Mouse (Mus musculus): ENCODE results near the gene Sptan1. TPM values are rescaled to one million over a fixed set of nuclear protein-coding genes. Genes with fewer than 3 reads are reported as not detected.

Gene Sptan1
- polyA plus RNA-seq, 1 experiment from 2014 or later: 84.2 TPM

DNA sequence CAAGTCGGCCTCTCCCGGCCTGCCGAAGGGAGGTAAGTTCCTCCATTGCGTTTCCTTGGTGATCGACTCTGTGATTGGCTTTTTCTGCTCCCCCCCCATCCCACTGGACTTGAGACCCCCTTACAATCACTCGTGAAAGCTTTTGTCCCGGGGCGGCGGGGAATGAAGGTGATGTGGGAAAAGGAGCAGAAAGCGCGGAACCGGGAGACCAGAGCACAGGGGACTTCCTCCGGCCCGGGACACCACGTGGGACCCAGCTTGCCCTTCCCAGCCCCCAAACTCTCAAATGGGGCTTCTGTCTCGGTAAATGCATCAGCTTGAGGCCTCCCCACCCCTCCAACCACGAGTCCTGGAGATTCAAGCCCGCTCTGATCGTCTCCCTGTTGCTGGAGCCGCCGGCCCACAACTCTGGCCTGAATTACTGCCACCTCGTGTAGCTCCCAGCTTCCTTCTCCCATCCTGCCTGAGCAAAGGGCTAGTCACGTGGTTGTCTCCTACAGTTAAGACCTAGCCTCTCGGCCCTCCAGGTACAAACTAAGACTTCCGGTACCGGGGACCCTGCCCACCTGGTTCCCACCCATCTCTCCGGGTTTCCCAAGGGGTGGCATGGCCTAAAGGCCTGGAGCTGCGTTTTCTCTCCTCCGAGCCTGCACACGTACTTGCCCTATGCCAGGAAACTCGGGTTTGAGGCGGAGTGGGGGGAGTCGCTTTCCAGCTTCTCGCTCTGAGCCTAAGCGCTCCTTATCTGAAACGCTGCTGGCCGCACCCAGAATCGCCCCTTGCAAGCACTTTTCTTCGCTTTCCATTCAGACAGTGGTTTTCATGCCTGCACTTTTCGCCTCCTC lies 97.1 kb downstream of the Sptan1 start:
- H3K4me2 ChIP-seq (ENCODE audit: low read depth, low read length): peak overlapping the region; percentile 77
- WGBS: under 1% methylated on average over 40 of the region's 40 CpGs
- H3K4me1 ChIP-seq (ENCODE audit: control insufficient read depth, insufficient read depth, low read length): peaks cover 24% of the 10 kb centered on the region

GRCm38 (mm10) chr2:30063235-30063634 lies 97.9 kb downstream of the Sptan1 start:
- 4% methylated on average over 8 of the region's 8 CpGs for WGBS
- Histone ChIP-seq H3K9me3 (replicated peaks; ENCODE audit: control insufficient read depth, low read length) (no peaks in the 10 kb centered on the region), H3K4me2 (ENCODE audit: low read depth, low read length) (peak overlapping the region; percentile 77), H3K27me3 (ENCODE audit: control insufficient read depth, insufficient read depth, low read length) (no peaks in the 10 kb centered on the region), H3K27ac (ENCODE audit: low read length) (peak overlapping the region; percentile 97), H3K4me1 (ENCODE audit: control insufficient read depth, insufficient read depth, low read length) (peaks cover 25% of the 10 kb centered on the region), H3K4me3 (replicated peaks; ENCODE audit: low read length) (peak overlapping the region; percentile 63), H3K36me3 (ENCODE audit: control insufficient read depth, insufficient read depth, low read length) (no peaks in the 10 kb centered on the region), H3K9ac (ENCODE audit: low read length) (peak overlapping the region; percentile 85)
- no peak for ATAC-seq (ENCODE audit: insufficient read depth, low FRiP score)

More for the DNA sequence above, 97.1 kb downstream of the Sptan1 start:
- Histone ChIP-seq H3K4me3 (replicated peaks; ENCODE audit: low read length) (peak overlapping the region; percentile 63), H3K9me3 (replicated peaks; ENCODE audit: control insufficient read depth, low read length) (no peaks in the 10 kb centered on the region), H3K27ac (ENCODE audit: low read length) (peak overlapping the region; percentile 97), H3K27me3 (ENCODE audit: control insufficient read depth, insufficient read depth, low read length) (no peaks in the 10 kb centered on the region), H3K9ac (ENCODE audit: low read length) (peak overlapping the region; percentile 85), H3K36me3 (ENCODE audit: control insufficient read depth, insufficient read depth, low read length) (no peaks in the 10 kb centered on the region)
- ATAC-seq (ENCODE audit: insufficient read depth, low FRiP score): peak; percentile 50

DNA sequence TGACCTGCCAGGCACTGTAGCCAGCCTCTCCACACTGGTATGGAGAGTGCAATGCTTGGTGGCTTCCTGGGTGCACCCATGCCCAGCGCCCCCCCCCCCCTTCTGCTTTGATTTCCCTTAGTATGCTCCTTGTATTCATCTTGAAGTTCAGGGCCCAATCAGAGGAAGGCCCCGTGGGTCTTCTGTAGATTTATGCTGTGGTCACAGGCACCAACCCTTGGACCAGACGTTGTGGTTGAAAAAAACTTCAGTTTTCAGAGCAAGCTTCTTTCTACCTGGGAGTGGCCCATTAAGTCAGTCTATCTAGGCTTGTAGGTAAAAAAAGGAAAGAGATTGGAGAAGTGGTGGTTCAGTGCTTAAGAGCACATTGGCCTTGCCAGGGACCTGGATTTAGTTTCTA lies 98.4 kb downstream of the Sptan1 start:
- Histone ChIP-seq H3K4me1 (ENCODE audit: control insufficient read depth, insufficient read depth, low read length) (peaks cover 30% of the 10 kb centered on the region), H3K36me3 (ENCODE audit: control insufficient read depth, insufficient read depth, low read length) (no peaks in the 10 kb centered on the region; the same call in 1 of the 2 replicates), H3K9me3 (replicated peaks; ENCODE audit: control insufficient read depth, low read length) (no peaks in the 10 kb centered on the region), H3K4me2 (ENCODE audit: low read depth, low read length) (peak overlapping the region; percentile 77), H3K27ac (ENCODE audit: low read length) (peak overlapping the region; percentile 97), H3K9ac (ENCODE audit: low read length) (peak overlapping the region; percentile 85), H3K4me3 (replicated peaks; ENCODE audit: low read length) (peak overlapping the region; percentile 63), H3K27me3 (ENCODE audit: control insufficient read depth, insufficient read depth, low read length) (no peaks in the 10 kb centered on the region)
- no peak for ATAC-seq (ENCODE audit: insufficient read depth, low FRiP score)
- 15% methylated on average over 3 of the region's 3 CpGs for WGBS

GRCm38 (mm10) chr2:30064298-30064697 lies 98.9 kb downstream of the Sptan1 start:
- 41% methylated on average over 3 of the region's 3 CpGs for WGBS
- Histone ChIP-seq H3K4me3 (replicated peaks; ENCODE audit: low read length) (peak overlapping the region; percentile 63), H3K27me3 (ENCODE audit: control insufficient read depth, insufficient read depth, low read length) (no peaks in the 10 kb centered on the region), H3K9me3 (replicated peaks; ENCODE audit: control insufficient read depth, low read length) (no peaks in the 10 kb centered on the region), H3K27ac (ENCODE audit: low read length) (peak overlapping the region; percentile 97), H3K36me3 (ENCODE audit: control insufficient read depth, insufficient read depth, low read length) (no peaks in the 10 kb centered on the region; the same call in 1 of the 2 replicates), H3K9ac (ENCODE audit: low read length) (peak overlapping the region; percentile 85), H3K4me2 (ENCODE audit: low read depth, low read length) (peak overlapping the region; percentile 77), H3K4me1 (ENCODE audit: control insufficient read depth, insufficient read depth, low read length) (peaks cover 30% of the 10 kb centered on the region)
- ATAC-seq (ENCODE audit: insufficient read depth, low FRiP score): no peak

GRCm38 (mm10) chr2:30066046-30066901 lies 100.9 kb downstream of the Sptan1 start:
- Histone ChIP-seq H3K9me3 (replicated peaks; ENCODE audit: control insufficient read depth, low read length) (no peaks in the 10 kb centered on the region), H3K4me3 (replicated peaks; ENCODE audit: low read length) (peak overlapping the region; percentile 99), H3K4me1 (ENCODE audit: control insufficient read depth, insufficient read depth, low read length) (peaks cover 30% of the 10 kb centered on the region), H3K36me3 (ENCODE audit: control insufficient read depth, insufficient read depth, low read length) (no peaks in the 10 kb centered on the region; the same call in 1 of the 2 replicates), H3K9ac (ENCODE audit: low read length) (peak overlapping the region; percentile 99), H3K27me3 (ENCODE audit: control insufficient read depth, insufficient read depth, low read length) (no peaks in the 10 kb centered on the region), H3K27ac (ENCODE audit: low read length) (peak overlapping the region; percentile 99), H3K4me2 (ENCODE audit: low read depth, low read length) (peak overlapping the region; percentile 61)
- peak; percentile 94 for ATAC-seq (ENCODE audit: insufficient read depth, low FRiP score)
- under 1% methylated on average over 79 of the region's 101 CpGs for WGBS

DNA sequence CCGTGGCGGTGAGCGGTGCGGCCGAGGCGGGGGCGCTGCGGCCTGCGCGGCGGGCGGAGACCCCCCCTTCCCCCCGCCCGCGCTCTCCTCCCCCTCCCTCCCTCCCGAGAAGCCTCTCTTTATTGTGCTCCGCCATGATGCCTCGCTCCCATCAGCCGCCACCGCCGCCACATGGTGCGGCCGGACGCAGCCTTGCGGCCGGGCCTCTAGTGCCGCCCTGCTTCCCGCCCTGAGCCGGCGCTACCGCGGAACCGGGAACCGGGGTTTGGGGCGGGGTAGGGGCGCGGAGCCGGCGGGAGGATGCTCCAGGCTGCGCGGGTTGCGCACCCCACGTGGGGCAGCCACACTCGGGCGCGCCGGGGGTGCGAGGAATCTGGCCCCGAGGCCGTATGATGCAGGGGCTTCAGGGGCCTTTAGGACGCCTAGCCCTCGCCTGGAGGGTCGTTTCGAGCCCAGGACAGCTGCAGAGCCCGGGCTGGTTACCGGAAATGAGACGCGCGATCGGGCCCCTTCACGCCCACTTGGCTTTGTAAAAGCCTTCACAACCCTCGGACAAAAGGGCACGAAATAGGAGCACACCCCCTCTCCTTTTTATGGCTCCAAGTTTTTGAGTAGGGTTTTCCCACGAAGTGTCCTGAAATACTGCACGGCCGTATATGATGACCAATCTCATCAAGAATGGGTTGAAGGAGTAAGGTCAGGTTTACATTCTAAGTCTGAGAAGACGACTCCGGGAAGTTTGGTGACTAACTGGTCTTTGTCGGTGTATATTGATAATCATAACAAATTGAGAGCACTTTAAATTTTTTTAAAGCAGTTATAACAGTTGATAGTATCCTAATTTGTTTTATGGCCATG lies 101.9 kb downstream of the Sptan1 start:
- Histone ChIP-seq H3K36me3 (ENCODE audit: control insufficient read depth, insufficient read depth, low read length) (no peaks in the 10 kb centered on the region; the same call in 1 of the 2 replicates), H3K9ac (ENCODE audit: low read length) (peak overlapping the region; percentile 99), H3K27me3 (ENCODE audit: control insufficient read depth, insufficient read depth, low read length) (no peaks in the 10 kb centered on the region), H3K4me2 (ENCODE audit: low read depth, low read length) (peak overlapping the region; percentile 74), H3K4me3 (replicated peaks; ENCODE audit: low read length) (peak overlapping the region; percentile 99), H3K4me1 (ENCODE audit: control insufficient read depth, insufficient read depth, low read length) (peaks cover 30% of the 10 kb centered on the region), H3K9me3 (replicated peaks; ENCODE audit: control insufficient read depth, low read length) (no peaks in the 10 kb centered on the region), H3K27ac (ENCODE audit: low read length) (peak overlapping the region; percentile 99)
- ATAC-seq (ENCODE audit: insufficient read depth, low FRiP score): peak; percentile 4; the same call in 1 of the 2 replicates
- under 1% methylated on average over 48 of the region's 69 CpGs for WGBS

GRCm38 (mm10) chr2:30067962-30068361 lies 102.6 kb downstream of the Sptan1 start:
- Histone ChIP-seq H3K27me3 (ENCODE audit: control insufficient read depth, insufficient read depth, low read length) (no peaks in the 10 kb centered on the region), H3K4me3 (replicated peaks; ENCODE audit: low read length) (peak overlapping the region; percentile 99), H3K4me2 (ENCODE audit: low read depth, low read length) (peak overlapping the region; percentile 74), H3K9ac (ENCODE audit: low read length) (peak overlapping the region; percentile 99), H3K36me3 (ENCODE audit: control insufficient read depth, insufficient read depth, low read length) (no peaks in the 10 kb centered on the region; the same call in 1 of the 2 replicates), H3K27ac (ENCODE audit: low read length) (no peak overlapping the region), H3K9me3 (replicated peaks; ENCODE audit: control insufficient read depth, low read length) (no peaks in the 10 kb centered on the region), H3K4me1 (ENCODE audit: control insufficient read depth, insufficient read depth, low read length) (peaks cover 30% of the 10 kb centered on the region)
- 19% methylated on average over 7 of the region's 7 CpGs for WGBS
- no peak for ATAC-seq (ENCODE audit: insufficient read depth, low FRiP score)

DNA sequence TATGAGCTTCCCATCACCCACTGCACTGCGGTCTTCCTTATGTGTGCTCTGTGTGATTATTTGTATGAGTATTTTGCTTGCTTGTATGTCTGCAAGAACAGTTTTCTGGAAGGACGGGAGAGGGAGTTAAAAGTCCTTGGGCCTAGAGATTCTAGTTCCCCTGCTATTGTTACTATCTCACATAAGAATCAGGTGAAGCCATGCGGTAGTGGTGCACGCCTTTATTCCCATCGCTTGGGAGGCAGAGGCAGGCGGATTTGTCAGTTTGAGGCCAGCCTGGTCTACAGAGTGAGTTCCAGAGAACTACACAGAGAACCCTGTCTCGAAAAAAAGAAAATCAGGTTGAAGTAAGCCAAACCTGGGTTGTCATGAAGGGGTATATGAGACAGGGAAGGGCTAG lies 107.5 kb downstream of the Sptan1 start:
- Histone ChIP-seq H3K9me3 (replicated peaks; ENCODE audit: control insufficient read depth, low read length) (no peaks in the 10 kb centered on the region), H3K36me3 (ENCODE audit: control insufficient read depth, insufficient read depth, low read length) (no peaks in the 10 kb centered on the region; the same call in 1 of the 2 replicates), H3K9ac (ENCODE audit: low read length) (no peak overlapping the region), H3K4me2 (ENCODE audit: low read depth, low read length) (no peak overlapping the region), H3K27me3 (ENCODE audit: control insufficient read depth, insufficient read depth, low read length) (no peaks in the 10 kb centered on the region), H3K4me3 (replicated peaks; ENCODE audit: low read length) (no peak overlapping the region), H3K27ac (ENCODE audit: low read length) (no peak overlapping the region), H3K4me1 (ENCODE audit: control insufficient read depth, insufficient read depth, low read length) (peaks cover 6% of the 10 kb centered on the region; the same call in 1 of the 2 replicates)
- WGBS: 75% methylated on average over 7 of the region's 7 CpGs
- ATAC-seq (ENCODE audit: insufficient read depth, low FRiP score): no peak

Measured in stomach, embryonic 16.5 days (tissue).